ENCODE assay signal across 18 mouse cellular contexts in the genomic region with DNA sequence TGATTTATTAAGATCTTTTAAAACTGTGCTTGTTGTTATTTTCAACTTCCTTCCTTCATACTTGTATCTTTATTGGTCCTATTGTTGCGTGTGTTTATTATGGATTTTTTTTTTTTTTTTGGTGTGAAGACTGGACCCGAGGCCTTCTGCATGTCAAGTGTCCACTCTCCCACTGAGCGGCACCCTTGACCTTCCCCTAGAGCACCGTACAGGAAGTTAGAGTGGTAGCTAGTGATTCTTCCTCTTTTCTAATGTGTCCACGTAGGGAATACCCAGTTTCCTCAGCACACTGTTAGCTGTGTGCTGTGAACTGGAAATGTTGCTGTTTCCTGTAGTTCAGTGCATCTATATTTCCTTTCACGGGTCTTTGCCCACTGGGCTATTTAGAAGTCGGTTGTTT.
"Had no signal": no experiment of that assay in that cellular context is flagged by ENCODE, and none has a peak within 500 bp of the region (broad histone marks: within the 10 kb centered on the region; RNA-seq: fewer than 3 reads in every experiment).

No protein-coding gene starts in this region.

- H3K4me2 ChIP-seq: limb, embryonic 13.5 days; liver, embryonic 12.5 days; midbrain, embryonic 15.5 days; neural tube, embryonic 12.5 days; stomach, embryonic 15.5 days had no signal

- H3K4me1 ChIP-seq: limb, embryonic 13.5 days; liver, embryonic 12.5 days; midbrain, embryonic 10.5 days; midbrain, embryonic 15.5 days; neural tube, embryonic 12.5 days; stomach, embryonic 15.5 days had no signal

- H3K9ac ChIP-seq: limb, embryonic 13.5 days; liver, embryonic 12.5 days; midbrain, embryonic 15.5 days; neural tube, embryonic 12.5 days; stomach, embryonic 15.5 days had no signal

- H3K4me3 ChIP-seq: limb, embryonic 13.5 days; liver, embryonic 12.5 days; midbrain, embryonic 10.5 days; midbrain, embryonic 15.5 days; neural tube, embryonic 12.5 days; stomach, embryonic 15.5 days had no signal

- DNase-seq: kidney, adult 9 months; kidney, postnatal 36 days; layer of hippocampus, adult 9-11 months; layer of hippocampus, postnatal 36 days; lung, adult 18-20 months; right cerebral cortex, postnatal 4 days; spleen, adult 18-20 months; thymus, adult 2 months; thymus, postnatal 25 days had no signal

- ATAC-seq: inflammation-experienced regulatory T-cells, adult 6 months; intestine, postnatal 0 days; liver, embryonic 12.5 days; midbrain, embryonic 15.5 days had no signal

- H3K36me3 ChIP-seq: limb, embryonic 13.5 days; liver, embryonic 12.5 days; midbrain, embryonic 10.5 days; midbrain, embryonic 15.5 days; neural tube, embryonic 12.5 days; stomach, embryonic 15.5 days had no signal

- H3K27ac ChIP-seq: kidney, postnatal 0 days; limb, embryonic 13.5 days; liver, embryonic 12.5 days; midbrain, embryonic 10.5 days; midbrain, embryonic 15.5 days; neural tube, embryonic 12.5 days; stomach, embryonic 15.5 days had no signal

- H3K9me3 ChIP-seq: limb, embryonic 13.5 days; liver, embryonic 12.5 days; midbrain, embryonic 10.5 days; midbrain, embryonic 15.5 days; neural tube, embryonic 12.5 days; stomach, embryonic 15.5 days had no signal

- H3K27me3 ChIP-seq: limb, embryonic 13.5 days; liver, embryonic 12.5 days; midbrain, embryonic 15.5 days; neural tube, embryonic 12.5 days; stomach, embryonic 15.5 days had no signal
